25 mouse cellular contexts compared by ENCODE assay signal in genomic region chr12:104507911-104508310, GRCm38 (mm10). TPM values are rescaled to one million over a fixed set of nuclear protein-coding genes. Genes with fewer than 3 reads are reported as not detected.
DNase-seq lines count a peak whose midpoint lies in the region; TF ChIP-seq lines count a peak whose summit lies in the region.
"Had no signal": no experiment of that assay in that cellular context is flagged by ENCODE, and none has a peak within 500 bp of the region (broad histone marks: within the 10 kb centered on the region; RNA-seq: fewer than 3 reads in every experiment).

No protein-coding gene starts in this region.

- no peaks in the 10 kb centered on the region for H3K9me3 ChIP-seq in ES-Bruce4 (replicated peaks; ENCODE audit: control insufficient read depth, insufficient read depth, low read length, poor library complexity, severe bottlenecking)
- H3K9me3 ChIP-seq: embryonic facial prominence, embryonic 13.5 days; embryonic facial prominence, embryonic 15.5 days; forebrain, embryonic 10.5 days; forebrain, embryonic 12.5 days had no signal

- no peaks in the 10 kb centered on the region for H3K4me1 ChIP-seq in ES-Bruce4 (ENCODE audit: control insufficient read depth, insufficient read depth, low read length)
- H3K4me1 ChIP-seq: embryonic facial prominence, embryonic 15.5 days; forebrain, embryonic 10.5 days; forebrain, embryonic 12.5 days had no signal

- H3K27ac ChIP-seq in ES-Bruce4 (ENCODE audit: insufficient read depth, low read length) = no peak overlapping the region
- H3K27ac ChIP-seq: embryonic facial prominence, embryonic 13.5 days; embryonic facial prominence, embryonic 15.5 days; forebrain, embryonic 10.5 days; forebrain, embryonic 12.5 days had no signal

- no peak overlapping the region for H3K9ac ChIP-seq in ES-Bruce4 (ENCODE audit: low read depth, poor library complexity, severe bottlenecking)
- H3K9ac ChIP-seq: embryonic facial prominence, embryonic 13.5 days; embryonic facial prominence, embryonic 15.5 days; forebrain, embryonic 12.5 days had no signal

- no peak for TF ChIP-seq CTCF in ES-Bruce4 (IDR thresholded peaks at IDR 0.05; ENCODE audit: low read depth, low read length)

- DNase-seq in ES-CJ7 (ENCODE audit: low read depth, low spot score) (peak; percentile 57), ZHBTc4 (ENCODE audit: low read depth, low spot score) (peak; percentile 52), liver (no peak)
- peak; percentile 32 for DNase-seq in Muller cell, postnatal 12 days (ENCODE audit: inconsistent ontology term)
- no peak for DNase-seq in cerebellum, postnatal 36 days
- DNase-seq in right cerebral cortex, adult 2 months (ENCODE audit: low spot score in 2 of 2) = no peak
- DNase-seq in kidney, adult 18-20 months = no peak
- DNase-seq: adrenal gland, adult 2 months; adrenal gland, postnatal 10 days; adrenal gland, postnatal 25 days; cerebellum, adult 11-12 months; cerebellum, adult 9-10 months; cerebellum, postnatal 25 days; embryo, embryonic 11 days had no signal

- no peaks in the 10 kb centered on the region for H3K27me3 ChIP-seq in ES-Bruce4 (ENCODE audit: control insufficient read depth, insufficient read depth, low read length, poor library complexity, severe bottlenecking)
- H3K27me3 ChIP-seq: embryonic facial prominence, embryonic 13.5 days; embryonic facial prominence, embryonic 15.5 days; forebrain, embryonic 12.5 days had no signal

- no peak overlapping the region for H3K4me3 ChIP-seq in ES-Bruce4 (ENCODE audit: low read depth, low read length)
- H3K4me3 ChIP-seq: embryonic facial prominence, embryonic 13.5 days; embryonic facial prominence, embryonic 15.5 days; erythroblast, embryonic 14.5 days; forebrain, embryonic 10.5 days; forebrain, embryonic 12.5 days had no signal

- 0 out of 2 replicates have a peak, but pooled peaks have one; percentile 13 for TF ChIP-seq EP300 in ES-Bruce4 (IDR thresholded peaks at IDR 0.05; ENCODE audit: insufficient read depth, low read depth, low read length)

- no peak for TF ChIP-seq POLR2A in ES-Bruce4 (IDR thresholded peaks at IDR 0.05; ENCODE audit: insufficient read depth, low read length)

- no peaks in the 10 kb centered on the region for H3K36me3 ChIP-seq in ES-Bruce4 (ENCODE audit: control insufficient read depth, insufficient read depth, low read length, poor library complexity, severe bottlenecking)
- H3K36me3 ChIP-seq: embryonic facial prominence, embryonic 13.5 days; embryonic facial prominence, embryonic 15.5 days; forebrain, embryonic 10.5 days; forebrain, embryonic 12.5 days; G1E had no signal

RNA-seq across cellular contexts. Expression of gene Gsc, which starts 34.8 kb away (rescaled TPM):
- 0.63 TPM in 1 of 2 replicates, not detected in the other for polyA plus RNA-seq in ES-Bruce4 (2011; ENCODE audit: insufficient read depth, insufficient read length, low read depth, missing spikeins)
- polyA plus RNA-seq: C2C12; cerebellum, adult 2 months; erythroblast, embryonic 14.5 days; forebrain, embryonic 16.5 days; frontal cortex, adult 2 months; G1E had no signal

Comparison
In these comparisons a context has a peak if more than half of its experiments do, and no peak if none do; other contexts are left out.
1. DNase-seq: peak in ES-CJ7 (single experiment), Muller cell, postnatal 12 days (single experiment) and ZHBTc4 (single experiment); none in cerebellum, postnatal 36 days (0 of 2), right cerebral cortex, adult 2 months (0 of 2), liver (single experiment) and kidney, adult 18-20 months (single experiment).